Mouse (Mus musculus) MEL (cell line): ENCODE data around the gene Cdc7.
A peak's percentile ranks its signal among the peaks of the same experiment; 100 is the strongest.

Experiments
- CTCF ChIP-seq, 3 experiments: IDR thresholded peaks in 2 of 3; conservative IDR thresholded peaks in 1 of 3; 2 replicates each; pipeline ENCODE4 v1.5.1; 2011 to 2012; ENCODE audit warnings: low read length in 3 of 3, low read depth in 2 of 3, mild to moderate bottlenecking in 2 of 3, improper control_type of control experiment in 1 of 3, inconsistent platforms in 1 of 3, mixed read lengths in 1 of 3, moderate library complexity in 1 of 3; ENCODE audit not compliant: control insufficient read depth in 1 of 3, insufficient read depth in 1 of 3, poor library complexity in 1 of 3, severe bottlenecking in 1 of 3
- E2F4 ChIP-seq: IDR thresholded peaks from 2 replicates; pipeline ENCODE4 v1.6.1; 2011; ENCODE audit warnings: low read depth, low read length, improper control_type of control experiment, borderline replicate concordance
- EP300 ChIP-seq, 2 experiments: IDR thresholded peaks; 2 replicates each; pipeline ENCODE4 v1.6.1; 2011; ENCODE audit warnings: improper control_type of control experiment in 2 of 2, low read length in 2 of 2, low read depth in 1 of 2, mild to moderate bottlenecking in 1 of 2
- GABPA ChIP-seq: IDR thresholded peaks from 2 replicates; pipeline ENCODE4 v1.6.1; 2012; ENCODE audit warnings: low read depth, mild to moderate bottlenecking, inconsistent platforms, low read length, improper control_type of control experiment, moderate library complexity
- HCFC1 ChIP-seq: IDR thresholded peaks from 2 replicates; pipeline ENCODE4 v1.6.1; 2012; ENCODE audit warnings: low read depth, mild to moderate bottlenecking, inconsistent platforms, low read length, improper control_type of control experiment, moderate library complexity
- JUND ChIP-seq: IDR thresholded peaks from 2 replicates; pipeline ENCODE4 v1.6.1; 2011; ENCODE audit warnings: low read depth, mild to moderate bottlenecking, improper control_type of control experiment, low read length
- MAX ChIP-seq: IDR thresholded peaks from 2 replicates; pipeline ENCODE4 v1.6.1; 2011; ENCODE audit warnings: low read length, improper control_type of control experiment
- POLR2A ChIP-seq, 2 experiments: IDR thresholded peaks; 2 replicates each; pipeline ENCODE4 v1.6.1; 2011 to 2012; ENCODE audit warnings: low read length in 2 of 2, mild to moderate bottlenecking in 2 of 2, control low read depth in 1 of 2, improper control_type of control experiment in 1 of 2, low read depth in 1 of 2, moderate library complexity in 1 of 2; ENCODE audit not compliant: control insufficient read depth in 1 of 2, insufficient read depth in 1 of 2, poor library complexity in 1 of 2
- TBP ChIP-seq: IDR thresholded peaks from 2 replicates; pipeline ENCODE4 v1.8.0; 2011; ENCODE audit warnings: low read depth, low read length, improper control_type of control experiment
- ZMIZ1 ChIP-seq: IDR thresholded peaks from 2 replicates; pipeline ENCODE4 v1.6.1; 2012; ENCODE audit warnings: low read depth, mild to moderate bottlenecking, inconsistent platforms, low read length, improper control_type of control experiment, moderate library complexity

DNA sequence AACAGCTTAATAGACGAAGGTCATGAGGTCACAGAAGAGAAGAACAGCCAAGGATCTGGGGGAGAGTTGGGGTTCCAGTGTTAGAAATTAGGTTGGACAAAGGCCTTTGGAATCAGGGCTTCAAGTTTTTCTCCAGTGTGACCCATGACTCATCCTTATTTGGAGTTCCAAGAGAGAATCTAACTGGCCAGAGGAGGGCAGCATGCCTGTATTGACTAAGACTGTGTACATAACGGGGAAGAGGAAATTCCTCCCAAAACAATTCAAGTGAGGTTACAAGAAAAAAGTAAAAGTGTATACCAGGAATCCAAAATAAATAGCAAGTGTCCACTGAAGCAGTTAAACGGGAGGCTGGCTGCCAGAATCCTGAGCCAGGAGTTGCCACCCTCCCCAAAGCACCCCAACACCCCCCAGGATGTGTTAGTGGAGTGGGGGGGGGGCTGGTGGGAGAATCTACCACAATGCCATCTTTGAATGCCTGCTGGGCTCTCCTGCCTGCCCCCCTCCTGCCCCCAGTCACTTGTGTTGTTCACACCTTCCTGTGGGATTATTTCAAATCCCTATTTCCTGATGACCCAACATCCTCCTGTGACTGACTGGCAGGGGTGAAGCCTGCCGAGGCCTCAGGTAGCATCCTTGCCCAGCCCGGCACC, 31.9 kb downstream of the Cdc7 start:
- TF ChIP-seq GABPA (no peak), ZMIZ1 (no peak), POLR2A (IDR thresholded peaks at IDR 0.05; ENCODE audit: control insufficient read depth in 1 of 2, insufficient read depth in 1 of 2, low read depth in 1 of 2, low read length in 2 of 2, poor library complexity in 1 of 2) (no peak), EP300 (IDR thresholded peaks at IDR 0.05; ENCODE audit: low read depth in 1 of 2, low read length in 2 of 2) (no peak), HCFC1 (no peak), MAX (no peak), CTCF (IDR thresholded peaks at IDR 0.05 in 2 of 3, conservative IDR thresholded peaks at IDR 0.05 in 1 of 3; ENCODE audit: control insufficient read depth in 1 of 3, insufficient read depth in 1 of 3, low read depth in 2 of 3, low read length in 3 of 3, poor library complexity in 1 of 3, severe bottlenecking in 1 of 3) (peak; percentile 10 to 75 (median 27); a peak in 3 of 6 replicates), TBP (no peak), E2F4 (no peak), JUND (0 out of 2 replicates have a peak, but pooled peaks have one; percentile 37)
